Mouse (Mus musculus) midbrain, embryonic 15.5 days (tissue): ENCODE data around the gene Zfp189. TPM values are rescaled to one million over a fixed set of nuclear protein-coding genes. Genes with fewer than 3 reads are reported as not detected.
"Not testable (repeated sequence)": the region's sequence is repeated elsewhere in the genome, so short reads cannot be mapped to it uniquely, and the experiment has no call there.

ENCODE experiments used
- ATAC-seq: fragments of 200-750 bp; cut with Nextera tagmentation; replicated peaks from 2 replicates; pipeline ENCODE4 v1.8.0; 2017; ENCODE audit warnings: moderate TSS enrichment
- H3K27ac ChIP-seq: fragments of 300-500 bp; sonication (generic); 2 replicates; pipeline ENCODE4 v1.5.1; 2015; ENCODE audit warnings: mild to moderate bottlenecking, inconsistent platforms
- H3K27me3 ChIP-seq: fragments of 300-500 bp; sonication (generic); replicated peaks from 2 replicates; pipeline ENCODE4 v1.6.1; 2015; ENCODE audit warnings: inconsistent platforms
- H3K36me3 ChIP-seq: fragments of 300-500 bp; sonication (generic); replicated peaks from 2 replicates; pipeline ENCODE4 v1.6.1; 2015; ENCODE audit warnings: inconsistent platforms
- H3K4me1 ChIP-seq: fragments of 300-500 bp; sonication (generic); 2 replicates; pipeline ENCODE4 v1.6.1; 2015; ENCODE audit warnings: inconsistent platforms
- H3K4me2 ChIP-seq: fragments of 300-500 bp; sonication (generic); 2 replicates; pipeline ENCODE4 v1.6.1; 2015; ENCODE audit warnings: inconsistent platforms, mild to moderate bottlenecking, moderate library complexity
- H3K4me3 ChIP-seq: fragments of 300-500 bp; sonication (generic); 2 replicates; pipeline ENCODE4 v1.5.1; 2015; ENCODE audit warnings: mild to moderate bottlenecking, inconsistent platforms
- H3K9ac ChIP-seq: fragments of 300-500 bp; sonication (generic); 2 replicates; pipeline ENCODE4 v1.6.1; 2015; ENCODE audit warnings: mild to moderate bottlenecking, inconsistent platforms
- H3K9me3 ChIP-seq: fragments of 300-500 bp; sonication (generic); 2 replicates; pipeline ENCODE4 v1.6.1; 2016; ENCODE audit warnings: inconsistent platforms
- WGBS: fragments of 180-500 bp; shearing (Covaris S2); methylation state at CpG from one replicate; pipeline ENCODE4 v1.1.7; 2015; ENCODE audit warnings: mixed read lengths; 5-methylcytosine and 5-hydroxymethylcytosine counted together
- polyA plus RNA-seq: library from polyadenylated mRNA; unstranded; fragments of >200 nt; fragmentation: Nextera tagmentation; extraction: Ambion mirVana; gene quantifications from 2 replicates; pipeline ENCODE4 v1.2.1, GENCODE M21; 2015

Zfp189 gene
- polyA plus RNA-seq, 1 experiment from 2014 or later = 12.8 TPM

DNA sequence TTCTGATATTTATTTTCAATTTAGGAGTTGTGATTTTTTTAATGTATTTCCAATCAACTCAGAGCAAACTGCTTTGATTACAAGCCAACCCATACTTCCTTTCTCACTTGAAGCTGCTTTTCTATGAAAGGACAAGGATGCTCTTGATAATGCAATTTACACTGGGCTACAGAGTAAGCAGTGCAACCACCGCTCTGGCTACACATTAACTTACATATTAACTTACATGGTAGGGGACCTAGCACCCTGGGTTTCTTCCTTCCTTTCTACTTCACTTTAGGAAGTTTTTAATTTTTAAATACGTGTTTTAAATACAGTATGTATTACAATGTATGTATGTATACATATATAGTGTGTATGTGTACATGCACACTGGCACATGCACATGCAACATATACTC is 11.8 kb upstream of the Zfp189 start:
- Histone ChIP-seq H3K4me3 (no peak overlapping the region), H3K9ac (no peak overlapping the region), H3K27ac (no peak overlapping the region), H3K36me3 (peaks cover 21% of the 10 kb centered on the region), H3K4me2 (no peak overlapping the region), H3K4me1 (no peaks in the 10 kb centered on the region), H3K9me3 (no peaks in the 10 kb centered on the region), H3K27me3 (no peaks in the 10 kb centered on the region)
- no peak for ATAC-seq
- WGBS = 95% methylated on average over 2 of the region's 2 CpGs

DNA sequence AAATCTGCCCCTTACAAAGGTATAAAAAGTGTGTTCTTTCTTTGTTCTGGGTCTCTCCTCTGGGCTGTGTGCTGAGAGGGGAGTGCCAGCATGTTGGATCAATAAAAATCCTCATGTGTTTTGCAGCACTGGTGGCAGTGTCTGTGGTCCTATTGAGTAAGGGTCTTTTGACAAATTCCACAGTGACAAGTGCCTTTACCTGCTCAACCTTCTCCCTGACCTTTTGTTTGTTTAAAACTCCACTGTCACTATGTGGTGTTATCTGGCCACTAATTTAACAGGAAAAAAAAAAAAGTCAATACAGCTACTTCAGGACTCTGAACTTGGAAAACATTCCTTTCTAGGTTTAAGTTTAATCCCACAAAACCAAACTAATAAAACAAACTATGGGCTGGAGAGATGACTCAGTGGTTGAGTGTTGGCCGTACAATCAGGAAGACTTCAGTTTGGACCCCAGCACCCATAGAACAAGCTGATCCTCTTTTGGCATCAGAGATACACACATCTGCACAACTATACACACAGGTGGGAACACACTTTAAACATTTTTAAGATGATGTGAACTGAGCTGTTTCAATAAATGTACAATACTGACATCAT is 10.6 kb upstream of the Zfp189 start:
- peaks cover 22% of the 10 kb centered on the region for H3K36me3 ChIP-seq
- WGBS = 97% methylated on average over 1 of the region's 1 CpGs
- H3K9me3 ChIP-seq, H3K4me1 ChIP-seq, H3K4me2 ChIP-seq, H3K4me3 ChIP-seq, H3K27me3 ChIP-seq, H3K9ac ChIP-seq, H3K27ac ChIP-seq, ATAC-seq: not testable (repeated sequence)

GRCm38 (mm10) chr4:49512636-49513035 is 8.3 kb upstream of the Zfp189 start:
- no peak overlapping the region for H3K27ac ChIP-seq
- no peak for ATAC-seq
- WGBS = 94% methylated on average over 4 of the region's 4 CpGs
- H3K9me3 ChIP-seq = no peaks in the 10 kb centered on the region
- no peak overlapping the region for H3K4me3 ChIP-seq
- H3K36me3 ChIP-seq = peaks cover 22% of the 10 kb centered on the region
- H3K9ac ChIP-seq = no peak overlapping the region
- no peaks in the 10 kb centered on the region for H3K27me3 ChIP-seq
- no peak overlapping the region for H3K4me2 ChIP-seq
- H3K4me1 ChIP-seq = no peaks in the 10 kb centered on the region

GRCm38 (mm10) chr4:49514441-49514840 is 6.5 kb upstream of the Zfp189 start:
- WGBS = 98% methylated on average over 6 of the region's 6 CpGs
- no peak for ATAC-seq

DNA sequence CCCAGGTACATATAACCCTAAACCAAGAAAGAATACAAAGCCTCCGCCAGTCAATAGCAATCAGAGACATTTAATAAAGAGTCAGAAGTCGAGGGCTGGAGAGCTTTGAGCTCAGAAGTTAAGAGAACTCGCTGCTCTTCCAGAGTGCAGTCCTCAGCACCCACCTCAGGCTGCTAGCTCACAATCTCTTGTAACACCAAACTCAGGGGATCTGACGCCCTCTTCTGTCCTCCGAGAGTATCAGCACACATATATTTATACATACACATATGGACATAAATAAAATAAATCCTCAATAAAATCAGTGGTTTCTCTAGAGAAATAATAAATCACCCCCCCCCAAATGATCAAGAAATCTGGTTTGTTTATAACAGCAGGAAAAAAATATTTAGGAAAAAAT is 1.5 kb upstream of the Zfp189 start:
- Histone ChIP-seq H3K27me3 (no peaks in the 10 kb centered on the region), H3K4me2 (peak overlapping the region; percentile 14; the same call in 1 of the 2 replicates), H3K36me3 (peaks cover 7% of the 10 kb centered on the region; the same call in 1 of the 2 replicates), H3K27ac (no peak overlapping the region), H3K9ac (no peak overlapping the region), H3K4me3 (no peak overlapping the region), H3K4me1 (peaks cover 30% of the 10 kb centered on the region), H3K9me3 (no peaks in the 10 kb centered on the region)
- ATAC-seq = no peak
- WGBS = 75% methylated on average over 5 of the region's 5 CpGs

More at GRCm38 (mm10) chr4:49514441-49514840, 6.5 kb upstream of the Zfp189 start:
- H3K4me1 ChIP-seq = peaks cover 12% of the 10 kb centered on the region
- peaks cover 22% of the 10 kb centered on the region for H3K36me3 ChIP-seq
- H3K27me3 ChIP-seq = no peaks in the 10 kb centered on the region
- no peak overlapping the region for H3K9ac ChIP-seq
- no peak overlapping the region for H3K4me2 ChIP-seq
- H3K4me3 ChIP-seq = no peak overlapping the region
- H3K27ac ChIP-seq = no peak overlapping the region
- no peaks in the 10 kb centered on the region for H3K9me3 ChIP-seq

DNA sequence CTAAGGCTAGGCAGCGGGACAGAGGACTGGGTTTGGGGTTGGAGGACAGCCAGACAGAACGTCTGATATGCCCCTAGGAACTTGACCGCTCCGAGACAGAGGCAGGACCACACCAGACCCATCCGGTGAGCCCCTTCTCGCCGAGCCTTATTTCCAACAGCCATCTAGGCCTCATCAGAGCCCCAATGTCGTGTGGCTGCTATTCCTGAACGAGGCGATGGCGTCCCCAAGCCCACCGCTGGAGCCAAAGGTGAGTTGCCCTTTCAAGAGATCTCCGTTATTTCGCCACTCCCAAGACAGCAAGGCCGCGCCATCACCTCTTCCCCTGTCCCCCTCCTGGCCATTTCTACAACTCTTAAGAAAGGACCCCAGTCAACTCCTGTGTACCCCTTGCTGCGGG is 370 bp downstream of the Zfp189 start:
- H3K27me3 ChIP-seq = no peaks in the 10 kb centered on the region
- peak; percentile 43 for ATAC-seq
- peak overlapping the region; percentile 54; the same call in 1 of the 2 replicates for H3K27ac ChIP-seq
- H3K4me2 ChIP-seq = peak overlapping the region; percentile 58
- 2% methylated on average over 17 of the region's 17 CpGs for WGBS
- peak overlapping the region; percentile 70 for H3K9ac ChIP-seq
- H3K36me3 ChIP-seq = peaks cover 7% of the 10 kb centered on the region; the same call in 1 of the 2 replicates
- H3K9me3 ChIP-seq = no peaks in the 10 kb centered on the region
- peaks cover 30% of the 10 kb centered on the region for H3K4me1 ChIP-seq
- peak overlapping the region; percentile 57 for H3K4me3 ChIP-seq

DNA sequence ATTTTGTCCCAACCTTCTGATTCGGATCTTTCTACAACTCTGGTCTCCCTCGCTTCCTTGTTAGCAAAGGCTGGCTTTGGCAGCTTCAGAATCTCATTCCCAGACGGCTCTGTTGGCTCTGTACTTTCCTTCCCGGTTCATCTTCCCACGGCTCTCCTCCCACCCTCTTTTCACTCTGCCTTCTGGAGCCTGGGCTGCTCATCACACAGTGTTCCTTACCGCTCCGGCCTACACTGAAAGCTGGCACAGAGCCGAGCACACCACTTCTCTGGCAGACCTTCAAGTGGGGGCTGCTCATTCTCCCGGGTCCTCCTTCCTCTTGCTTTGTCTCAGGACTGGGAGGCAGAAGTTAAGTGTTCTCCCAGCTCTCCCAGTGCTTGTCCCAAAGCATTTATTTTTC is 1.6 kb downstream of the Zfp189 start:
- H3K36me3 ChIP-seq = peaks cover 7% of the 10 kb centered on the region; the same call in 1 of the 2 replicates
- no peaks in the 10 kb centered on the region for H3K27me3 ChIP-seq
- WGBS = 79% methylated on average over 9 of the region's 9 CpGs
- H3K4me1 ChIP-seq = peaks cover 30% of the 10 kb centered on the region
- no peak overlapping the region for H3K4me3 ChIP-seq
- no peak overlapping the region for H3K9ac ChIP-seq
- no peak for ATAC-seq
- H3K4me2 ChIP-seq = 0 out of 2 replicates have a peak overlapping the region, but pooled peaks have one; percentile 58
- H3K27ac ChIP-seq = no peak overlapping the region
- no peaks in the 10 kb centered on the region for H3K9me3 ChIP-seq

DNA sequence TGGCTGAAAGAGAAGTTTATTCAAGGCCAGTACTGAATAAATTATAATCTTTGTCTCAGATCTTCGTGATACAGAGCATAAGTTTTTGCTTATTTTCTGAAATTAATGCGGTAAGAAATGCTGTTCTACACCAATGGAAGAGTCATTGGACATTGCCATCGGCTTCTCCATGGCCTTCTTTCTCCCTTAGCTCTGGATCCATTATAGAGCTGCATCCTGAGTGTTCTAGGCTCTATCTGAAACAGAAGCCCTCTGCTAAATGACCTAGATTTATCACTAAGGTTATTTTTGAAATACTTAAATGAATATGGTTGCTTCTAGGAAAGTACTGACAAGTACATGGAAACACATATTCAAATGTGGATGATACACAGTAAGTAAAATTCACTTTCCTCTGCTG is 14.1 kb downstream of the Zfp189 start:
- Histone ChIP-seq H3K27ac (no peak overlapping the region), H3K4me1 (no peaks in the 10 kb centered on the region), H3K9me3 (no peaks in the 10 kb centered on the region), H3K9ac (no peak overlapping the region), H3K36me3 (peaks cover 14% of the 10 kb centered on the region), H3K27me3 (no peaks in the 10 kb centered on the region), H3K4me2 (no peak overlapping the region), H3K4me3 (no peak overlapping the region)
- no peak for ATAC-seq
- 88% methylated on average over 3 of the region's 3 CpGs for WGBS

GRCm38 (mm10) chr4:49535675-49536294 is 14.8 kb downstream of the Zfp189 start:
- Histone ChIP-seq H3K4me2 (no peak overlapping the region), H3K36me3 (peaks cover 6% of the 10 kb centered on the region), H3K4me1 (no peaks in the 10 kb centered on the region), H3K9me3 (no peaks in the 10 kb centered on the region), H3K4me3 (no peak overlapping the region), H3K27me3 (no peaks in the 10 kb centered on the region), H3K9ac (no peak overlapping the region), H3K27ac (no peak overlapping the region)
- 93% methylated on average over 4 of the region's 4 CpGs for WGBS
- no peak for ATAC-seq

DNA sequence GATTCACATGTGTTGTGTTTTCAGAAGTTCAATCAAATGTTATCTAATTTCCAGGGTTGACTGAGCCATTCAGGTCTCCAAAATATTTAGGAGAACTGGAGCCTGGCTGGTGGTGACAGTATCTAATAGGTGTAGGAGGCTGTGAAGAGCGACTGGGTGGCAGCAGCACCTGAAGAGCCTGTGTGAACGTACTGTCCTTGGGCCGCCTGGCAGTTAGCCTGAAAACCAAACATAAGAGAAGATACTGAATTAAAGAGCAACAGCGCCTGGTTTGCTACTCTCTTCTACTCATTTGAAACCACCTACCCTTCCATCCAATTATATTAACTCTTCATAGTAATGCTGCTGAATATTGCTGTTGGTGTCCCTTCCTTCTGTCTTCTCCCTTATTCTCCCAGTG is 15.7 kb downstream of the Zfp189 start:
- WGBS = 91% methylated on average over 4 of the region's 4 CpGs
- Histone ChIP-seq H3K9me3 (no peaks in the 10 kb centered on the region), H3K4me2 (no peak overlapping the region), H3K4me1 (no peaks in the 10 kb centered on the region), H3K4me3 (no peak overlapping the region), H3K36me3 (0 out of 2 replicates have a peak, but pooled peaks cover 2% of the 10 kb centered on the region), H3K27me3 (no peaks in the 10 kb centered on the region), H3K27ac (no peak overlapping the region), H3K9ac (no peak overlapping the region)
- ATAC-seq = no peak

DNA sequence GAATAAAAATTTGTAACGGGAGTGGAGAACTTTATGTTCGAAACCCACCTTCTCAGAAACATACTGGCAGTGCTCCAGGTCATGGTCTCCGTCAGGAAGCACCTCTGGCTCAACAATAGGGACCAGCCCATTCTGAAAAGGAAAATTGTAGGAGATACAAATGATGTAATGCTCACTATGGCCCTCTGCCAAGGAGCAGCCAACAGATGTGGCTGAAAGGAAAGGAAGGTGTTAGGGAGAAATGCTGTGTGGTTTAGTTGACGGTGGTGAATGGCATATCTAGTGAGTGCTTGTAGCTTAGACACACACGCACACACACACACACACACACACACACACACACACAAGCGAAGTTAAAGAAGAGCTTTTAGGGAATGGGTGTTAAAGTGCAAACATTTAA is 18.7 kb downstream of the Zfp189 start:
- Histone ChIP-seq H3K9ac (no peak overlapping the region), H3K4me1 (no peaks in the 10 kb centered on the region), H3K27me3 (no peaks in the 10 kb centered on the region), H3K27ac (no peak overlapping the region), H3K4me3 (no peak overlapping the region), H3K36me3 (no peaks in the 10 kb centered on the region), H3K9me3 (no peaks in the 10 kb centered on the region), H3K4me2 (no peak overlapping the region)
- 75% methylated on average over 6 of the region's 6 CpGs for WGBS
- ATAC-seq = no peak

- Histone ChIP-seq H3K4me1 (no peaks in the 10 kb centered on the region), H3K9me3 (no peaks in the 10 kb centered on the region), H3K9ac (no peak overlapping the region), H3K27ac (no peak overlapping the region), H3K4me3 (no peak overlapping the region), H3K36me3 (no peaks in the 10 kb centered on the region), H3K27me3 (no peaks in the 10 kb centered on the region), H3K4me2 (no peak overlapping the region)
- WGBS = 83% methylated on average over 3 of the region's 3 CpGs
- no peak for ATAC-seq
These were observed 20.0 kb downstream of the Zfp189 start for GRCm38 (mm10) chr4:49540966-49541365.

- no peaks in the 10 kb centered on the region for H3K36me3 ChIP-seq
- no peak overlapping the region for H3K4me2 ChIP-seq
- ATAC-seq = no peak
- no peak overlapping the region for H3K27ac ChIP-seq
- H3K4me3 ChIP-seq = no peak overlapping the region
- no peaks in the 10 kb centered on the region for H3K27me3 ChIP-seq
- no peaks in the 10 kb centered on the region for H3K4me1 ChIP-seq
- no peak overlapping the region for H3K9ac ChIP-seq
- 79% methylated on average over 2 of the region's 2 CpGs for WGBS
- no peaks in the 10 kb centered on the region for H3K9me3 ChIP-seq
These were observed 25.1 kb downstream of the Zfp189 start for GRCm38 (mm10) chr4:49546026-49546425.
